Mouse (Mus musculus): ENCODE results near the gene Asb2.

Asb2 gene

GRCm38 (mm10) chr12:103314640-103315361 lies 41.0 kb downstream of the Asb2 start:
- DNase-seq = no peak

- DNase-seq = no peak
Measured at GRCm38 (mm10) chr12:103313871-103314639, 41.7 kb downstream of the Asb2 start.

- no peak for DNase-seq
Measured at GRCm38 (mm10) chr12:103313274-103313673, 42.5 kb downstream of the Asb2 start.

- no peak for DNase-seq
Measured at GRCm38 (mm10) chr12:103311921-103312320, 43.9 kb downstream of the Asb2 start.

- no peak for DNase-seq
Measured at GRCm38 (mm10) chr12:103310744-103311267, 45.0 kb downstream of the Asb2 start, which contains the start of gene Fam181a. Fam181a (plus strand) TSS chr12:103310975.

GRCm38 (mm10) chr12:103306720-103307119 lies 49.1 kb downstream of the Asb2 start:
- no peak for DNase-seq

- no peak for DNase-seq
Measured at GRCm38 (mm10) chr12:103306224-103306623, 49.6 kb downstream of the Asb2 start.

GRCm38 (mm10) chr12:103302960-103303359 lies 52.8 kb downstream of the Asb2 start:
- no peak for DNase-seq

GRCm38 (mm10) chr12:103301645-103302044 lies 54.2 kb downstream of the Asb2 start:
- peak; percentile 34 for DNase-seq

GRCm38 (mm10) chr12:103300493-103300892 lies 55.3 kb downstream of the Asb2 start:
- no peak for DNase-seq

- no peak for DNase-seq
Measured at GRCm38 (mm10) chr12:103296292-103296691, 59.5 kb downstream of the Asb2 start.

GRCm38 (mm10) chr12:103292366-103292765 lies 63.4 kb downstream of the Asb2 start:
- no peak for DNase-seq

GRCm38 (mm10) chr12:103287276-103287675 lies 68.5 kb downstream of the Asb2 start:
- no peak for DNase-seq

- DNase-seq = no peak
Measured at GRCm38 (mm10) chr12:103283411-103283810, 72.4 kb downstream of the Asb2 start.

GRCm38 (mm10) chr12:103282936-103283335 lies 72.9 kb downstream of the Asb2 start:
- DNase-seq = no peak

- no peak for DNase-seq
Measured at GRCm38 (mm10) chr12:103281912-103282311, 73.9 kb downstream of the Asb2 start.

GRCm38 (mm10) chr12:103281491-103281890 lies 74.3 kb downstream of the Asb2 start:
- no peak for DNase-seq

GRCm38 (mm10) chr12:103276422-103276821 lies 79.4 kb downstream of the Asb2 start:
- no peak for DNase-seq

- DNase-seq = no peak
Measured at GRCm38 (mm10) chr12:103273732-103274131, 82.1 kb downstream of the Asb2 start.

- DNase-seq = no peak
Measured at GRCm38 (mm10) chr12:103273051-103273450, 82.8 kb downstream of the Asb2 start.

GRCm38 (mm10) chr12:103272176-103272575 lies 83.6 kb downstream of the Asb2 start:
- DNase-seq = no peak
